Mouse (Mus musculus) liver, embryonic 15.5 days (tissue): Measurements from ENCODE around the gene Hal. TPM values are rescaled to one million over a fixed set of nuclear protein-coding genes. Genes with fewer than 3 reads are reported as not detected.

Experiments used
- ATAC-seq: fragments of 200-750 bp; cut with Nextera tagmentation; 2 replicates; pipeline ENCODE4 v1.8.0; 2017; ENCODE audit warnings: moderate number of reproducible peaks, mild to moderate bottlenecking, moderate library complexity; ENCODE audit not compliant: insufficient read depth
- H3K27ac ChIP-seq: fragments of 300-500 bp; sonication (generic); replicated peaks from 2 replicates; pipeline ENCODE4 v1.5.1; 2015; ENCODE audit warnings: mild to moderate bottlenecking, inconsistent platforms
- H3K27me3 ChIP-seq: fragments of 300-500 bp; sonication (generic); 2 replicates; pipeline ENCODE4 v1.6.1; 2015; ENCODE audit warnings: mild to moderate bottlenecking, inconsistent platforms
- H3K36me3 ChIP-seq: fragments of 300-500 bp; sonication (generic); replicated peaks from 2 replicates; pipeline ENCODE4 v1.6.1; 2015; ENCODE audit warnings: moderate library complexity, mild to moderate bottlenecking, inconsistent platforms
- H3K4me1 ChIP-seq: fragments of 300-500 bp; sonication (generic); replicated peaks from 2 replicates; pipeline ENCODE4 v1.6.1; 2015; ENCODE audit warnings: inconsistent platforms
- H3K4me2 ChIP-seq: fragments of 300-500 bp; sonication (generic); 2 replicates; pipeline ENCODE4 v1.6.1; 2015; ENCODE audit warnings: moderate library complexity, mild to moderate bottlenecking, inconsistent platforms
- H3K4me3 ChIP-seq: fragments of 300-500 bp; sonication (generic); replicated peaks from 2 replicates; pipeline ENCODE4 v1.5.1; 2015; ENCODE audit warnings: mild to moderate bottlenecking, inconsistent platforms
- H3K9ac ChIP-seq: fragments of 300-500 bp; sonication (generic); 2 replicates; pipeline ENCODE4 v1.6.1; 2015; ENCODE audit warnings: moderate library complexity, mild to moderate bottlenecking, inconsistent platforms
- H3K9me3 ChIP-seq: fragments of 300-500 bp; sonication (generic); replicated peaks from 2 replicates; pipeline ENCODE4 v1.6.1; 2016; ENCODE audit warnings: inconsistent platforms
- WGBS: fragments of 180-500 bp; shearing (Covaris S2); methylation state at CpG from one replicate; pipeline ENCODE4 v1.1.7; 2015; ENCODE audit warnings: mixed read lengths; ENCODE audit not compliant: insufficient replicate concordance; 5-methylcytosine and 5-hydroxymethylcytosine counted together
- polyA plus RNA-seq: library from polyadenylated mRNA; unstranded; fragments of >200 nt; fragmentation: Nextera tagmentation; extraction: Ambion mirVana; gene quantifications from 2 replicates; pipeline ENCODE4 v1.2.1, GENCODE M21; 2015

The Hal gene
- polyA plus RNA-seq = 7.7 and 8.1 TPM in 2 replicates

DNA sequence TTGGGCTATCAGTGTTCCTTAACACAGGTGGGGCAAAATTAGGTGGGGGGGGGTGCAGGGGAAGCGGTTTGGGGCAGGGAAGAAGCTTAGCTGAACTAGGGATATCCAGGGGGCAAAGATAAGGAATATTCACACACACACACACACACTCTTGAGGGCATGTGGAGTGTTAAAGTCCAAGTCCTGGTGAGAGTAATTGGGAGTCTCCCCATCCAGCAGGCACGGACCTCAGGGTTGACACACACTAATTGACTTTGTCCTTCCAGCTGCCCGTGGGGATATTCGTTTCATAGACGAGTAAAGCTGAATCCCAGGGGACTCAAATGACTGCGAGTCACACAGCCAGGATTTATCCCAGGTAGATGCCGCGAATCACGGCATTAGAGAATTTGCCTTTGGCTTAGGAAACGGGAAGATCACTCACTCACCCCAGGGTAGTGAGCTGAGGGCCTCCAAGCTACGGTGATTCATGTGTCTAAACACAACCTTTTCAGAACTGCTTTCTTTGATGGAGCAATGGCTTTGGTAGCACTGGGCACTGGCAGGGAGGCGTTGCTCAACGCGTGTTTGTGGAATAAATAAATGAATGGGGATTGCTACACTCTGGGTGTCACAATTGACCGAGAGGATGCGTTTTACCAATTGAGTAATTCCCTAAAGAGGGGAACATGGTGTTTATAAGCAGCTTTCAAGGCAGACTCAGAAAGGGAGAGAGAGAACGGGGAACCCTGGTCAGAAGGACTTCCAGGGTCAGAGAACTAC is at the start of gene Hal:
Gene Hal (plus strand): TSS at position 703 of the 762 bp plus-strand sequence.
- Histone ChIP-seq H3K27ac (peak within 1 kb of the TSS; percentile 72), H3K9ac (no peak within 1 kb of the TSS), H3K27me3 (no peaks in the 10 kb centered on the region), H3K4me3 (no peak within 1 kb of the TSS), H3K4me2 (peak within 1 kb of the TSS; percentile 21), H3K36me3 (peaks cover 18% of the 10 kb centered on the region), H3K9me3 (no peaks in the 10 kb centered on the region), H3K4me1 (peaks cover 25% of the 10 kb centered on the region)
- peak; percentile 63 for ATAC-seq
- 53% methylated on average over 17 of the region's 17 CpGs for WGBS

DNA sequence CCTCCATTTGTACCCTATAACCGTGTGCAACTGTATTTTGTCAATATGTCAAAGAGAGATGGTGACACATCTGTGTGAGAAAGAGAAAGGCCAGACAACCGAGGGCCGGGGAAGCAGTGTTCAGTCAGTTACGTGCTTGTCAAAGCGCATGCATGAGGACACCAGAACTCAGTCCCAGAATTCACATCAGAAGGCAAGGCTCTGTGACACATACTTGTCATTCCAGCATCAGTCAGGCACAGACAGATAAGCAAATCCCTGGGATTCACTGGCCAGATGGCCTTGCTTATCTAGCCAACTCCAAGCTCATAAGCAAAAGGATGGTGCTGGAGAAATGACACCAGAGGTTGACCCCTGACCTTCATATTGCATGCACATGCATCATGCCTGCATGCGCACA is 47.1 kb upstream of the Hal start:
- ATAC-seq = no peak
- Histone ChIP-seq H3K27me3 (no peaks in the 10 kb centered on the region; the same call in 1 of the 2 replicates), H3K9ac (no peak overlapping the region), H3K9me3 (no peaks in the 10 kb centered on the region), H3K36me3 (no peaks in the 10 kb centered on the region), H3K4me2 (no peak overlapping the region), H3K4me3 (no peak overlapping the region), H3K27ac (no peak overlapping the region), H3K4me1 (peaks cover 3% of the 10 kb centered on the region; the same call in 1 of the 2 replicates)
- 80% methylated on average over 6 of the region's 6 CpGs for WGBS

DNA sequence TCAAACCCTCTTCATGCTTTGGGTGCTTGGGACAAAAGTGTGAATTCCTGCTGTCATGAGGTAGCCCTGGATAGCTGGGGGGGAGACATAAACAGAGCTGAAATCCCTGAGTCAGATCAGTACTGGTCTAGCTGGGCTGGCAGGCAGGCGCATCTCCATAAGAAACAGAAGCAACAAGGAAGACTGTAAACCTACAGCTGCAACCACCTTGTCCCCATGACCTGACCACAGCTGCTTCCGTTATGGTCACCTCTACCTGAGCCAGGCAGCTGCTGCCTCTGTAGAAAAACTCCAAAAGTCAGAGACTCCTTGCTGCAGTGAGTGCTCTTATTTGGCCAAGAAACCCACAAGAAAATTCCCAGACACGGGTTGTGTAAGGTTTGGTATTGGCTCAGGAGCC is 46.4 kb upstream of the Hal start:
- no peak overlapping the region for H3K9ac ChIP-seq
- H3K27ac ChIP-seq = no peak overlapping the region
- H3K9me3 ChIP-seq = no peaks in the 10 kb centered on the region
- ATAC-seq = no peak
- H3K4me3 ChIP-seq = no peak overlapping the region
- no peaks in the 10 kb centered on the region for H3K36me3 ChIP-seq
- H3K4me2 ChIP-seq = no peak overlapping the region
- H3K27me3 ChIP-seq = no peaks in the 10 kb centered on the region; the same call in 1 of the 2 replicates
- 60% methylated on average over 3 of the region's 3 CpGs for WGBS
- H3K4me1 ChIP-seq = peaks cover 3% of the 10 kb centered on the region; the same call in 1 of the 2 replicates

DNA sequence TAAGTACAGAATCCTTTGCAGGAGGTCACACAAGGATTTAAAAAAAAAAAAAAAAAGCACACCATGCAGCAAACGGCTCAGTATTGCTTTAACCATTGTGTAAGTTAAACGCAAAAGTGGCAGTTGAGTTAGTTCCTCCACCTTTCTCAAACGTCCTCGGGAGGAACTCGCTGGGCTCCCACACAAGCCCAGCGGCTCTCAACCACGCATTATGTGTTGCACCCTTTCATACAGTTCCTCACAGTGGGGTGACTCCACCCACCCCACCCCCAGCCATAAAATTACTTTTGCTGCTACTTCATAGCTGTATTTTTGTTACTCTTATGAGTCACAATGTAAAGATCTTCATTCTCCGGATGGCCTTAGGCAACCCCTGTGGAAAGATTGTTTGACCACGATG is 44.2 kb upstream of the Hal start:
- H3K27me3 ChIP-seq = no peaks in the 10 kb centered on the region; the same call in 1 of the 2 replicates
- no peaks in the 10 kb centered on the region for H3K9me3 ChIP-seq
- H3K27ac ChIP-seq = peak overlapping the region; percentile 64; the same call in 1 of the 2 replicates
- H3K4me3 ChIP-seq = no peak overlapping the region
- ATAC-seq = peak; percentile 28; the same call in 1 of the 2 replicates
- no peaks in the 10 kb centered on the region for H3K4me1 ChIP-seq
- 34% methylated on average over 9 of the region's 9 CpGs for WGBS
- H3K36me3 ChIP-seq = no peaks in the 10 kb centered on the region
- H3K9ac ChIP-seq = no peak overlapping the region
- H3K4me2 ChIP-seq = no peak overlapping the region

DNA sequence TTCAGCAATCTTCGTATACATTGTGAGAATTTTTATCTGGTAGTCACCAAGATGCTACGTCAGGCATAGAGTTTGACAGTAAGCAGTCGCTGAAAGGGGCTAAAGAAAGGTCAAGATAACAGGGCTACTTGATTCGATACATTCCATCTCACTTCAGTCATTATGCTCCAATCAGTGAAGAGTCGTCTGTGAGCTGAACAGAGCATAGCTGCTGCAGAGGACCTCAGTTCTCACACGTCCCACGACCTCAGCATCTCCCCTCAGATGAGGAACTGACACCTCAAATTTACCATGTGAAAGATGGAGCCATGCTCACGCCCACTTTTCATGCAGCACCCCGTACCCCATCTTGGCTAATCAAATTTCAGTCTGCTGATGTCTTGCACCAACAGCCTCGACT is 41.2 kb upstream of the Hal start:
- 51% methylated on average over 10 of the region's 10 CpGs for WGBS
- Histone ChIP-seq H3K27ac (no peak overlapping the region), H3K9me3 (no peaks in the 10 kb centered on the region), H3K36me3 (no peaks in the 10 kb centered on the region), H3K4me3 (no peak overlapping the region), H3K4me2 (no peak overlapping the region), H3K9ac (no peak overlapping the region), H3K4me1 (peaks cover 3% of the 10 kb centered on the region; the same call in 1 of the 2 replicates), H3K27me3 (no peaks in the 10 kb centered on the region; the same call in 1 of the 2 replicates)
- no peak for ATAC-seq

DNA sequence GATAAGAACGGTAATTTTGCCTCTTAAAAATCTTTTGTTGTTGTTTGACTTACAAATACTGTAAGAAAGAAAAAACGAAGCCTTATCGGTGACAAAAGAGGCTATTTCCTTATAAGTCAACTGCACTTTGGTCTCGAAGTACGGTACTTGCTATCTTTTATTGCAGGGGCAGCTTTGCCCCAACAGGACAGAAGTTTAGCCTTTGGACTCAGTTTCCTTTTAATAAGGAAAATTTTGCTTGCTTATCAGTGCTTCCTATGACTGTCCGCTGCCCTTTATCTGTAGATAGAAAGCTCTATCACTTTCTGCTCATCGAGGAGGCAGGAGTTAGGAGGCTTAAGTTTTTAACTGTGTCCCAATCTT is 33.9 kb upstream of the Hal start:
- peak overlapping the region; percentile 91 for H3K4me3 ChIP-seq
- 0 out of 2 replicates have a peak, but pooled peaks cover 3% of the 10 kb centered on the region for H3K36me3 ChIP-seq
- H3K27me3 ChIP-seq = no peaks in the 10 kb centered on the region
- no peaks in the 10 kb centered on the region for H3K9me3 ChIP-seq
- H3K27ac ChIP-seq = 0 out of 2 replicates have a peak overlapping the region, but pooled peaks have one; percentile 25
- no peak for ATAC-seq
- H3K4me2 ChIP-seq = peak overlapping the region; percentile 93
- WGBS = 8% methylated on average over 7 of the region's 7 CpGs
- H3K4me1 ChIP-seq = peaks cover 28% of the 10 kb centered on the region
- H3K9ac ChIP-seq = peak overlapping the region; percentile 36

DNA sequence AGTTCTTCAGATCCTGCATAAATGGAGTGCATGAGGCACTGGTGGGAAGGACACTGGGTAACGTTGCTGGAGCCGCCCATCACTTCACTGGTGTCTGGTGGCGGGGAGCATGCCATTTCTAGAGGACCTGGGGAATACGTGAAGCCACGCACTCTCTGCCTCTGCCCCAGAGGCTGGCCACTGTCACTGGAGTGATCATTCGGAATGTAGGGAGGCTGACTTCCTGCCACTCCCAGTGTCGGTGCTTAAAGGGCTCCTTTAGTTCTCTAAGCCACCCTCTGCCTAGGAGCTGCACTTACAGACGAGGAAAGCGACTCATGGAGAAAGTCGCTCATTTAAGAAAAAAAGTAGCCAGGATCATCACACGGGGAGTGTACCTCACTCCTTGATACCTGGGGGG is 28.5 kb upstream of the Hal start:
- peaks cover 52% of the 10 kb centered on the region for H3K36me3 ChIP-seq
- H3K4me1 ChIP-seq = peaks cover 12% of the 10 kb centered on the region
- no peak for ATAC-seq
- no peak overlapping the region for H3K4me3 ChIP-seq
- no peak overlapping the region for H3K4me2 ChIP-seq
- no peak overlapping the region for H3K9ac ChIP-seq
- H3K9me3 ChIP-seq = no peaks in the 10 kb centered on the region
- WGBS = 78% methylated on average over 11 of the region's 11 CpGs
- H3K27ac ChIP-seq = no peak overlapping the region
- H3K27me3 ChIP-seq = no peaks in the 10 kb centered on the region

DNA sequence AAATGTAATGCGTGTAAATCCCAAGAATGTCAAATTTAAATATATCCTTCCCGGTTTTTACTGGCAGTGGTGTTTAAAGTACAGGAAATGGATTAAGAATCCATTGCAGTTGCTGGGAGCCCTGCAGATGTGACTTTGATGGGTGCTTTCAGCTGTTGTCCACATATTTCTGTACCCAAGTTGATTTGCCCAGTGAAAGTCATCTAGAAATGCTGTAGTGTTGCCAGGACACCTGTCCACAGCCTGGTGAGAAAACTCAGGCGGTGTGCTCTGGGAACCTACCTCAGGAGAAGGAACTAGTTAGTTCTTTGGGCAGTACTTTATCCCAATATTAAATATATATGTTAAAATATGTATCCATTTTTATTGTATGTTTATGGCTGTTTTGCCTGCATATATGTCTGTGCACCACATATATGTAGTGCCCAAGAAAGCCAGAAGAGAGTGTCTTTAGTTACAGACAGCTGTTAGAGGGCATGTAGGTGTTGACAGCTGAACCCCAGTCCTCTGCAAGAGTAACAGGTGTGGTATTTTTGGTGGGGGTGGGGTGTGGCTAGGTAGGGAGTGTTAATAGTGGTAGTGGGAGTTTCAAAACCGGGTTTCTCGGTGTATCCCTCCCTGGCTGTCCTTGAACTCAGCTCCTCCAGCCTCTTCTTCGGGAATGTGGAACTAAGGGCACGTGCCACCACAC is 25.7 kb upstream of the Hal start:
- no peak overlapping the region for H3K4me3 ChIP-seq
- H3K4me2 ChIP-seq = no peak overlapping the region
- no peak overlapping the region for H3K9ac ChIP-seq
- no peaks in the 10 kb centered on the region for H3K27me3 ChIP-seq
- no peak overlapping the region for H3K27ac ChIP-seq
- ATAC-seq = no peak
- peaks cover 12% of the 10 kb centered on the region for H3K4me1 ChIP-seq
- no peaks in the 10 kb centered on the region for H3K9me3 ChIP-seq
- WGBS = 79% methylated on average over 7 of the region's 7 CpGs
- H3K36me3 ChIP-seq = peaks cover 79% of the 10 kb centered on the region

DNA sequence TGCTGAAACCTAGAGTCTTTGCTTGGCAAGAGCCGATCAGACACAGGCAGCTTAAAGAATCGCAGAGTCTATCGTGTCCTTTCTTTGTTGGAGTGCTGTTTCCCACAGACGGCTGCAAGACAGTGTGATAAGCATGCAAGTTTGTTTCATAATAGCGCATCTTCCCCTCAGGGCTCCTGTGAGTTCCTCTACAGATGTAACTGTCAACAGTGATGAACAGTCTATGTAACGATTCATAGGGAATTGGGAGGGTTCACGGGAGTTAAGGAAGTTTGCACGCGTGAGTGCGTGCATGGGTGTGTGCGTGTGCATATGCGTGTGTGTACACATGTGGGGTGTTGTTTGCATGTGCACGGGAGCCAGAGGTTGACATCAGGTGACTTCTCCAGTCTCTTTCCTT is 25.0 kb upstream of the Hal start:
- H3K9me3 ChIP-seq = no peaks in the 10 kb centered on the region
- H3K4me1 ChIP-seq = peaks cover 14% of the 10 kb centered on the region
- no peak overlapping the region for H3K9ac ChIP-seq
- peaks cover 82% of the 10 kb centered on the region for H3K36me3 ChIP-seq
- ATAC-seq = no peak
- no peak overlapping the region for H3K4me3 ChIP-seq
- no peak overlapping the region for H3K4me2 ChIP-seq
- no peaks in the 10 kb centered on the region for H3K27me3 ChIP-seq
- H3K27ac ChIP-seq = no peak overlapping the region
- 77% methylated on average over 13 of the region's 13 CpGs for WGBS

DNA sequence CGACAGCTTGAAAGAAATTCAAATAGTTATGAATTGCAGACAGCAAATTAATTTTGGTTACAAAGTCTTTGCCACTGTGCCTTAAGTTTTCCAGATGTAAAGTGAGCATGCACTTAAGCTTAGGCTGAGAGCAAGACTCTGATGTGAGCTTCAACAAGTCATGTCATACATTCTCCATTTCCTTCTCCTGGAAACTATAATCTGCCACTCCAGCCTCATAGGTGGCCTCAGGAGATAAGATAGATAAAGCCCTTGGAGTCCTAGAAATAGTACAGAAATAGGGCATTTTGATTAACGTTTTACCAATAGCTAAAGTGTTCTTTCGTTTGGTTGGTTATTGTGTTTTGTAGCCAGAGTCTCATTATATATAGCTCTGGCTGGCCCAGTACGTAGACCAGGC is 21.3 kb upstream of the Hal start:
- no peak for ATAC-seq
- peaks cover 86% of the 10 kb centered on the region for H3K36me3 ChIP-seq

DNA sequence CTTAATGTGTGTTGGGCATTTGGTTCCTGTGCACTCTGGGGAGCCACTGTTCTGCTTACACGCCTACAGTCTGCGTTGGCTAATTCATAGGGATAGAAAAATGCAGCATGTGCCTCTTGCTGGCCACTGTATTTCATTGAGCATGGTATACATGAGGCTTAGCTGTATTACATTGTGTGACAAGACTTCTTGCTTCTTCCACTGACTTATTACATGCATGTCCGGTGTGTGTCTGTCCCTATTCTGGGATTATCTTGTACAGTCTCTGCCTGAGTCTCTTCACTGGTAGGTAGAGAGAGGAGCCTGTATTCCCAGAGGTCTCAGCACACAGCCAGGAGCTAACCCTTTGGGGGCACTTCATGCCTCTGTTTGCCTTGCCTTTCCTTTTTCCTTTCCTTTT is 20.8 kb upstream of the Hal start:
- H3K36me3 ChIP-seq = peaks cover 87% of the 10 kb centered on the region
- no peaks in the 10 kb centered on the region for H3K27me3 ChIP-seq
- 85% methylated on average over 3 of the region's 3 CpGs for WGBS
- no peak for ATAC-seq
- peaks cover 14% of the 10 kb centered on the region for H3K4me1 ChIP-seq
- H3K27ac ChIP-seq = no peak overlapping the region
- H3K4me2 ChIP-seq = no peak overlapping the region
- H3K9ac ChIP-seq = no peak overlapping the region
- H3K9me3 ChIP-seq = no peaks in the 10 kb centered on the region
- H3K4me3 ChIP-seq = no peak overlapping the region

More for the DNA sequence above, 21.3 kb upstream of the Hal start:
- no peaks in the 10 kb centered on the region for H3K9me3 ChIP-seq
- WGBS = 52% methylated on average over 4 of the region's 4 CpGs
- H3K9ac ChIP-seq = no peak overlapping the region
- H3K4me1 ChIP-seq = peaks cover 14% of the 10 kb centered on the region
- no peak overlapping the region for H3K27ac ChIP-seq
- H3K4me2 ChIP-seq = no peak overlapping the region
- no peaks in the 10 kb centered on the region for H3K27me3 ChIP-seq
- H3K4me3 ChIP-seq = no peak overlapping the region
